Mouse (Mus musculus): ENCODE results near the gene Ifitm3. TPM values are rescaled to one million over a fixed set of nuclear protein-coding genes. Genes with fewer than 3 reads are reported as not detected.

Ifitm3 gene
- polyA plus RNA-seq, 1 experiment from 2014 or later = 20.6 TPM

GRCm38 (mm10) chr7:141051060-141051685 is 40.6 kb upstream of the Ifitm3 start:
- no peak overlapping the region for H3K4me2 ChIP-seq (replicated peaks; ENCODE audit: low read depth, low read length)
- H3K36me3 ChIP-seq (ENCODE audit: control insufficient read depth, insufficient read depth, low read length) = no peaks in the 10 kb centered on the region
- H3K27me3 ChIP-seq (ENCODE audit: control insufficient read depth, insufficient read depth, low read length) = no peaks in the 10 kb centered on the region
- no peak overlapping the region for H3K9ac ChIP-seq (ENCODE audit: low read depth, low read length)
- no peaks in the 10 kb centered on the region for H3K4me1 ChIP-seq (replicated peaks; ENCODE audit: control insufficient read depth, insufficient read depth, low read length)
- H3K4me3 ChIP-seq (ENCODE audit: low read depth, low read length) = no peak overlapping the region
- WGBS = 65% methylated on average over 17 of the region's 17 CpGs
- no peak overlapping the region for H3K27ac ChIP-seq (ENCODE audit: low read depth, low read length)
- DNase-seq (ENCODE audit: low spot score) = no peak
- no peaks in the 10 kb centered on the region for H3K9me3 ChIP-seq (ENCODE audit: control insufficient read depth, low read length)
- no peak for ATAC-seq (ENCODE audit: low FRiP score)

- Histone ChIP-seq H3K4me2 (replicated peaks; ENCODE audit: low read depth, low read length) (no peak overlapping the region), H3K4me3 (ENCODE audit: low read depth, low read length) (no peak overlapping the region), H3K4me1 (replicated peaks; ENCODE audit: control insufficient read depth, insufficient read depth, low read length) (no peaks in the 10 kb centered on the region), H3K27ac (ENCODE audit: low read depth, low read length) (no peak overlapping the region), H3K9ac (ENCODE audit: low read depth, low read length) (no peak overlapping the region), H3K9me3 (ENCODE audit: control insufficient read depth, low read length) (no peaks in the 10 kb centered on the region), H3K36me3 (ENCODE audit: control insufficient read depth, insufficient read depth, low read length) (no peaks in the 10 kb centered on the region), H3K27me3 (ENCODE audit: control insufficient read depth, insufficient read depth, low read length) (no peaks in the 10 kb centered on the region)
- DNase-seq (ENCODE audit: low spot score) (no peak), ATAC-seq (ENCODE audit: low FRiP score) (no peak)
- 96% methylated on average over 2 of the region's 2 CpGs for WGBS
These were observed 38.8 kb upstream of the Ifitm3 start for GRCm38 (mm10) chr7:141049326-141049725.

GRCm38 (mm10) chr7:141048226-141049218 is 38.0 kb upstream of the Ifitm3 start:
- Histone ChIP-seq H3K4me1 (replicated peaks; ENCODE audit: control insufficient read depth, insufficient read depth, low read length) (no peaks in the 10 kb centered on the region), H3K9me3 (ENCODE audit: control insufficient read depth, low read length) (no peaks in the 10 kb centered on the region), H3K27ac (ENCODE audit: low read depth, low read length) (no peak overlapping the region)

GRCm38 (mm10) chr7:141047581-141048225 is 37.1 kb upstream of the Ifitm3 start:
- 7% methylated on average over 16 of the region's 19 CpGs for WGBS
- H3K9me3 ChIP-seq (ENCODE audit: control insufficient read depth, low read length) = no peaks in the 10 kb centered on the region
- ATAC-seq (ENCODE audit: low FRiP score) (peak; percentile 81), DNase-seq (ENCODE audit: low spot score) (peak; percentile 14)
- H3K4me2 ChIP-seq (replicated peaks; ENCODE audit: low read depth, low read length) = peak overlapping the region; percentile 74
- H3K36me3 ChIP-seq (ENCODE audit: control insufficient read depth, insufficient read depth, low read length) = no peaks in the 10 kb centered on the region
- peak overlapping the region; percentile 50; the same call in 1 of the 2 replicates for H3K9ac ChIP-seq (ENCODE audit: low read depth, low read length)
- no peaks in the 10 kb centered on the region for H3K4me1 ChIP-seq (replicated peaks; ENCODE audit: control insufficient read depth, insufficient read depth, low read length)
- no peaks in the 10 kb centered on the region for H3K27me3 ChIP-seq (ENCODE audit: control insufficient read depth, insufficient read depth, low read length)
- H3K27ac ChIP-seq (ENCODE audit: low read depth, low read length) = no peak overlapping the region
- peak overlapping the region; percentile 33 for H3K4me3 ChIP-seq (ENCODE audit: low read depth, low read length)

More at GRCm38 (mm10) chr7:141048226-141049218, 38.0 kb upstream of the Ifitm3 start:
- 11% methylated on average over 21 of the region's 21 CpGs for WGBS
- H3K27me3 ChIP-seq (ENCODE audit: control insufficient read depth, insufficient read depth, low read length) = no peaks in the 10 kb centered on the region
- H3K9ac ChIP-seq (ENCODE audit: low read depth, low read length) = peak overlapping the region; percentile 50; the same call in 1 of the 2 replicates
- peak; percentile 97 for DNase-seq (ENCODE audit: low spot score)
- peak overlapping the region; percentile 33 for H3K4me3 ChIP-seq (ENCODE audit: low read depth, low read length)
- ATAC-seq (ENCODE audit: low FRiP score) = peak; percentile 91
- H3K4me2 ChIP-seq (replicated peaks; ENCODE audit: low read depth, low read length) = peak overlapping the region; percentile 74
- no peaks in the 10 kb centered on the region for H3K36me3 ChIP-seq (ENCODE audit: control insufficient read depth, insufficient read depth, low read length)

- DNase-seq (ENCODE audit: low spot score) (no peak), ATAC-seq (ENCODE audit: low FRiP score) (0 out of 2 replicates have a peak, but pooled peaks have one; percentile 9)
- Histone ChIP-seq H3K4me2 (replicated peaks; ENCODE audit: low read depth, low read length) (no peak overlapping the region), H3K4me3 (ENCODE audit: low read depth, low read length) (no peak overlapping the region), H3K36me3 (ENCODE audit: control insufficient read depth, insufficient read depth, low read length) (no peaks in the 10 kb centered on the region), H3K4me1 (replicated peaks; ENCODE audit: control insufficient read depth, insufficient read depth, low read length) (no peaks in the 10 kb centered on the region), H3K27ac (ENCODE audit: low read depth, low read length) (no peak overlapping the region), H3K9me3 (ENCODE audit: control insufficient read depth, low read length) (no peaks in the 10 kb centered on the region), H3K9ac (ENCODE audit: low read depth, low read length) (no peak overlapping the region), H3K27me3 (ENCODE audit: control insufficient read depth, insufficient read depth, low read length) (no peaks in the 10 kb centered on the region)
- 73% methylated on average over 6 of the region's 6 CpGs for WGBS
These were observed 36.5 kb upstream of the Ifitm3 start for GRCm38 (mm10) chr7:141046931-141047580.

GRCm38 (mm10) chr7:141042539-141042938 is 32.0 kb upstream of the Ifitm3 start:
- H3K9me3 ChIP-seq (ENCODE audit: control insufficient read depth, low read length) = no peaks in the 10 kb centered on the region
- H3K4me2 ChIP-seq (replicated peaks; ENCODE audit: low read depth, low read length) = no peak overlapping the region
- H3K9ac ChIP-seq (ENCODE audit: low read depth, low read length) = no peak overlapping the region
- H3K27me3 ChIP-seq (ENCODE audit: control insufficient read depth, insufficient read depth, low read length) = no peaks in the 10 kb centered on the region
- H3K27ac ChIP-seq (ENCODE audit: low read depth, low read length) = no peak overlapping the region
- ATAC-seq (ENCODE audit: low FRiP score) (no peak), DNase-seq (ENCODE audit: low spot score) (no peak)
- H3K4me3 ChIP-seq (ENCODE audit: low read depth, low read length) = no peak overlapping the region
- H3K4me1 ChIP-seq (replicated peaks; ENCODE audit: control insufficient read depth, insufficient read depth, low read length) = no peaks in the 10 kb centered on the region
- WGBS = 60% methylated on average over 4 of the region's 4 CpGs
- no peaks in the 10 kb centered on the region for H3K36me3 ChIP-seq (ENCODE audit: control insufficient read depth, insufficient read depth, low read length)

- H3K27ac ChIP-seq (ENCODE audit: low read depth, low read length) = no peak overlapping the region
- DNase-seq (ENCODE audit: low spot score) = peak; percentile 28
- no peaks in the 10 kb centered on the region for H3K9me3 ChIP-seq (ENCODE audit: control insufficient read depth, low read length)
- no peaks in the 10 kb centered on the region for H3K27me3 ChIP-seq (ENCODE audit: control insufficient read depth, insufficient read depth, low read length)
- H3K4me2 ChIP-seq (replicated peaks; ENCODE audit: low read depth, low read length) = no peak overlapping the region
- ATAC-seq (ENCODE audit: low FRiP score) = no peak
- WGBS = 45% methylated on average over 5 of the region's 5 CpGs
- H3K4me3 ChIP-seq (ENCODE audit: low read depth, low read length) = no peak overlapping the region
- H3K36me3 ChIP-seq (ENCODE audit: control insufficient read depth, insufficient read depth, low read length) = no peaks in the 10 kb centered on the region
- H3K9ac ChIP-seq (ENCODE audit: low read depth, low read length) = no peak overlapping the region
- no peaks in the 10 kb centered on the region for H3K4me1 ChIP-seq (replicated peaks; ENCODE audit: control insufficient read depth, insufficient read depth, low read length)
These were observed 31.1 kb upstream of the Ifitm3 start for GRCm38 (mm10) chr7:141041661-141042060.

Data from hindbrain, embryonic 11.5 days (tissue).